Mouse (Mus musculus) small intestine, adult 2 months (tissue): ENCODE measurements at regions not wholly inside any gene's neighbourhood (a gene's known extent, or its start where the extent isn't known, plus 50 kb on each side); places are given as distances from the start of the nearest gene placed in this dataset.

ENCODE experiments used
- CTCF ChIP-seq: fragments of 200-500 bp; IDR thresholded peaks from 2 replicates; pipeline ENCODE4 v1.5.1; 2012; ENCODE audit warnings: low read depth, mild to moderate bottlenecking, control low read depth, inconsistent platforms, low read length, moderate library complexity, mixed read lengths; ENCODE audit not compliant: insufficient replicate concordance, insufficient read length; ENCODE audit errors: extremely low read depth
- POLR2A ChIP-seq: fragments of 200-500 bp; IDR thresholded peaks from 2 replicates; pipeline ENCODE4 v1.6.1; 2012; ENCODE audit warnings: low read depth, mild to moderate bottlenecking, control low read depth, inconsistent platforms, low read length, moderate library complexity

- TF ChIP-seq POLR2A, result no peak
- no peak for TF ChIP-seq CTCF
These were observed 204.2 kb upstream of the Tas2r119 start for GRCm38 (mm10) chr15:31972891-31973290.
